Mouse (Mus musculus) lung, postnatal 0 days (tissue): ENCODE results near the gene 3110082I17Rik. TPM values are rescaled to one million over a fixed set of nuclear protein-coding genes. Genes with fewer than 3 reads are reported as not detected.

Source experiments
- ATAC-seq: fragments of 200-750 bp; cut with Nextera tagmentation; 2 replicates; pipeline ENCODE4 v1.8.0; 2017; ENCODE audit warnings: moderate library complexity
- DNase-seq: peaks from one replicate; pipeline ENCODE4 v3.0.0-alpha.2; 2016; ENCODE audit warnings: low spot score
- H3K27ac ChIP-seq: fragments of 300-500 bp; sonication (generic); 2 replicates; pipeline ENCODE4 v1.5.1; 2014; ENCODE audit warnings: antibody characterized with exemption, mild to moderate bottlenecking, low read length, mixed read lengths
- H3K27me3 ChIP-seq: fragments of 300-500 bp; sonication (generic); replicated peaks from 2 replicates; pipeline ENCODE4 v1.6.1; 2014; ENCODE audit warnings: low read length, mixed read lengths; ENCODE audit not compliant: insufficient read depth
- H3K36me3 ChIP-seq: fragments of 300-500 bp; sonication (generic); 2 replicates; pipeline ENCODE4 v1.6.1; 2014; ENCODE audit warnings: low read length, mixed read lengths; ENCODE audit not compliant: insufficient read depth
- H3K4me1 ChIP-seq: fragments of 300-500 bp; sonication (generic); 2 replicates; pipeline ENCODE4 v1.6.1; 2014; ENCODE audit warnings: antibody characterized with exemption, low read depth, low read length, mixed read lengths; ENCODE audit not compliant: insufficient read depth
- H3K4me2 ChIP-seq: fragments of 300-500 bp; sonication (generic); replicated peaks from 2 replicates; pipeline ENCODE4 v1.6.1; 2014; ENCODE audit warnings: low read depth, mild to moderate bottlenecking, low read length, moderate library complexity, mixed read lengths
- H3K4me3 ChIP-seq: fragments of 300-500 bp; sonication (generic); 2 replicates; pipeline ENCODE4 v1.5.1; 2014; ENCODE audit warnings: low read depth, low read length
- H3K9ac ChIP-seq: fragments of 300-500 bp; sonication (generic); replicated peaks from 2 replicates; pipeline ENCODE4 v1.6.1; 2014; ENCODE audit warnings: low read depth, mild to moderate bottlenecking
- H3K9me3 ChIP-seq: fragments of 300-500 bp; sonication (generic); 2 replicates; pipeline ENCODE4 v1.6.1; 2016; ENCODE audit warnings: low read length, mixed read lengths
- CTCF ChIP-seq: IDR thresholded peaks from 2 replicates; pipeline ENCODE4 v1.5.1; 2016; ENCODE audit warnings: antibody characterized with exemption, mild to moderate bottlenecking
- EP300 ChIP-seq: IDR thresholded peaks from 2 replicates; pipeline ENCODE4 v1.6.1; 2016; ENCODE audit warnings: antibody characterized with exemption, mild to moderate bottlenecking, control low read depth
- WGBS: fragments of 180-500 bp; shearing (Covaris S2); extraction: QIAGEN DNeasy Blood & Tissue Kit; methylation state at CpG from one replicate; pipeline ENCODE4 v1.1.7; 2014; 5-methylcytosine and 5-hydroxymethylcytosine counted together
- microRNA counts: library from miRNA; unstranded; fragments of <30 nt; microRNA quantifications from one replicate; lab custom pipeline; 2015
- microRNA-seq: library from miRNA; unstranded; fragments of <30 nt; microRNA quantifications from one replicate; pipeline ENCODE4, GENCODE M21; 2016
- polyA plus RNA-seq: library from polyadenylated mRNA; unstranded; fragments of >200 nt; fragmentation: Nextera tagmentation; extraction: Ambion mirVana; gene quantifications from 2 replicates; pipeline ENCODE4 v1.2.1, GENCODE M21; 2015

The 3110082I17Rik gene
- polyA plus RNA-seq, 1 experiment from 2014 or later = 16.1 TPM

- DNase-seq (no peak), ATAC-seq (no peak)
- H3K27ac ChIP-seq = no peak overlapping the region
- no peaks in the 10 kb centered on the region for H3K27me3 ChIP-seq
- H3K9ac ChIP-seq = no peak overlapping the region
- no peaks in the 10 kb centered on the region for H3K36me3 ChIP-seq
- 82% methylated on average over 9 of the region's 9 CpGs for WGBS
- no peaks in the 10 kb centered on the region for H3K9me3 ChIP-seq
- no peak overlapping the region for H3K4me3 ChIP-seq
- TF ChIP-seq EP300 (no peak), CTCF (no peak)
- no peak overlapping the region for H3K4me2 ChIP-seq
- no peaks in the 10 kb centered on the region for H3K4me1 ChIP-seq
These were observed 148.5 kb downstream of the 3110082I17Rik start for GRCm38 (mm10) chr5:139311822-139312221.

GRCm38 (mm10) chr5:139310477-139310876 lies 149.8 kb downstream of the 3110082I17Rik start:
- Histone ChIP-seq H3K4me1 (no peaks in the 10 kb centered on the region), H3K36me3 (no peaks in the 10 kb centered on the region), H3K9ac (no peak overlapping the region), H3K4me2 (no peak overlapping the region), H3K4me3 (no peak overlapping the region), H3K9me3 (no peaks in the 10 kb centered on the region), H3K27ac (no peak overlapping the region), H3K27me3 (no peaks in the 10 kb centered on the region)
- DNase-seq (no peak), ATAC-seq (no peak)
- WGBS = 84% methylated on average over 4 of the region's 4 CpGs
- TF ChIP-seq CTCF = no peak
- TF ChIP-seq EP300 = no peak

- Histone ChIP-seq H3K9me3 (no peaks in the 10 kb centered on the region), H3K27ac (no peak overlapping the region), H3K27me3 (no peaks in the 10 kb centered on the region), H3K36me3 (no peaks in the 10 kb centered on the region), H3K9ac (no peak overlapping the region), H3K4me3 (no peak overlapping the region), H3K4me1 (no peaks in the 10 kb centered on the region), H3K4me2 (no peak overlapping the region)
- no peak for TF ChIP-seq CTCF
- no peak for TF ChIP-seq EP300
- WGBS = 61% methylated on average over 3 of the region's 3 CpGs
- no peak for ATAC-seq
- no peak for DNase-seq
These were observed 150.4 kb downstream of the 3110082I17Rik start for GRCm38 (mm10) chr5:139309946-139310345.

MicroRNAs within 50 kb of the gene (microRNA counts, 519-probe panel; counts per million panel counts)
- microRNA mmu-miR-339-3p (lab: Ali Mortazavi, UCI) (not detected), microRNA mmu-miR-339-5p (lab: Ali Mortazavi, UCI) (not detected)

Small RNAs within 50 kb of the gene (microRNA-seq; reads per million reads assigned to microRNA genes)
- gene Mir339 = 446 reads per million, percentile 66 among the genes with 10 or more reads in this experiment

Other genes starting within 250 kb of the 3110082I17Rik start
- gene Get4, start 208.2 kb downstream of the 3110082I17Rik start, polyA plus RNA-seq = 151 and 170 TPM in 2 replicates
- gene Adap1, start 134.9 kb downstream of the 3110082I17Rik start, polyA plus RNA-seq = 3.6 and 4.1 TPM in 2 replicates
- 60.5 and 61.6 TPM in 2 replicates for gene Cox19, start 109.1 kb downstream of the 3110082I17Rik start, polyA plus RNA-seq
- gene Cyp2w1, start 107.9 kb downstream of the 3110082I17Rik start, polyA plus RNA-seq = not detected in 2 replicates
- gene Gpr146, start 82.8 kb downstream of the 3110082I17Rik start, polyA plus RNA-seq = 22.7 and 28.1 TPM in 2 replicates
- gene C130050O18Rik, start 55.2 kb downstream of the 3110082I17Rik start, polyA plus RNA-seq = 2.2 and 3.3 TPM in 2 replicates
- 7.1 and 7.2 TPM in 2 replicates for gene Gper1, start 37.4 kb downstream of the 3110082I17Rik start, polyA plus RNA-seq
- gene Zfand2a, start 24.0 kb upstream of the 3110082I17Rik start, polyA plus RNA-seq = 4.8 and 5.1 TPM in 2 replicates
- not detected in 2 replicates for gene Uncx, start 83.0 kb upstream of the 3110082I17Rik start, polyA plus RNA-seq